Mouse (Mus musculus) heart, adult 2 months (tissue): Measurements from ENCODE around the gene Bahcc1. TPM values are rescaled to one million over a fixed set of nuclear protein-coding genes. Genes with fewer than 3 reads are reported as not detected.

Source experiments
- DNase-seq, 2 experiments: peaks; one replicate each; pipeline ENCODE4 v3.0.0; 2021
- H3K27ac ChIP-seq: fragments of 200-600 bp; 2 replicates; pipeline ENCODE4 v1.8.1; 2022
- H3K27me3 ChIP-seq: fragments of 200-500 bp; 2 replicates; pipeline ENCODE4 v1.6.1; 2012; ENCODE audit warnings: mild to moderate bottlenecking, low read length, inconsistent platforms, mixed read lengths; ENCODE audit not compliant: control insufficient read depth, insufficient read depth
- H3K36me3 ChIP-seq: fragments of 200-500 bp; 2 replicates; pipeline ENCODE4 v1.6.1; 2012; ENCODE audit warnings: low read length, inconsistent platforms; ENCODE audit not compliant: control insufficient read depth, insufficient read depth
- H3K4me1 ChIP-seq: fragments of 200-500 bp; 2 replicates; pipeline ENCODE4 v1.6.1; 2011; ENCODE audit warnings: low read length; ENCODE audit not compliant: control insufficient read depth, insufficient read depth
- H3K4me3 ChIP-seq: fragments of 200-600 bp; 2 replicates; pipeline ENCODE4 v1.8.1; 2022
- H3K79me2 ChIP-seq: fragments of 200-500 bp; replicated peaks from 2 replicates; pipeline ENCODE4 v1.6.1; 2012; ENCODE audit warnings: mild to moderate bottlenecking, inconsistent platforms, low read length, moderate library complexity, mixed read lengths; ENCODE audit not compliant: control insufficient read depth, insufficient read depth
- H3K9ac ChIP-seq: fragments of 200-500 bp; 2 replicates; pipeline ENCODE4 v1.6.1; 2012; ENCODE audit warnings: low read depth, mild to moderate bottlenecking, control low read depth, inconsistent platforms, low read length, mixed read lengths
- CTCF ChIP-seq: fragments of 200-600 bp; IDR thresholded peaks from 2 replicates; pipeline ENCODE4 v1.8.1; 2022; ENCODE audit warnings: antibody characterized with exemption, mild to moderate bottlenecking, moderate library complexity
- EP300 ChIP-seq: fragments of 200-500 bp; IDR thresholded peaks from 2 replicates; pipeline ENCODE4 v1.6.1; 2011; ENCODE audit warnings: low read depth, low read length, control low read depth; ENCODE audit not compliant: insufficient read depth
- POLR2A ChIP-seq: fragments of 200-500 bp; IDR thresholded peaks from 2 replicates; pipeline ENCODE4 v1.6.1; 2011; ENCODE audit warnings: mild to moderate bottlenecking, low read depth, low read length, control low read depth; ENCODE audit not compliant: insufficient read depth
- WGBS: fragments of 180-500 bp; shearing (Covaris S2); methylation state at CpG from one replicate; pipeline ENCODE4 v1.1.7; 2018; 5-methylcytosine and 5-hydroxymethylcytosine counted together
- intact Hi-C: fragments of 180-260 bp; cut with DNase I; formaldehyde crosslinking; loops from one replicate; pipeline ENCODE4 v1.15.1; 2025
- polyA plus RNA-seq: library from polyadenylated mRNA; depleted of rRNA; stranded (reverse); fragments of >200 nt; gene quantifications from 2 replicates; pipeline ENCODE4 v1.2.3, GENCODE M21; 2012
- total RNA-seq, 2 experiments: library from RNA; stranded (reverse); gene quantifications; 2 replicates each; pipeline ENCODE4 v1.2.3; 2021

Bahcc1 gene
- total and polyA plus RNA-seq, 3 experiments, result 5.4 to 9.7 (median 6.4) TPM

DNA sequence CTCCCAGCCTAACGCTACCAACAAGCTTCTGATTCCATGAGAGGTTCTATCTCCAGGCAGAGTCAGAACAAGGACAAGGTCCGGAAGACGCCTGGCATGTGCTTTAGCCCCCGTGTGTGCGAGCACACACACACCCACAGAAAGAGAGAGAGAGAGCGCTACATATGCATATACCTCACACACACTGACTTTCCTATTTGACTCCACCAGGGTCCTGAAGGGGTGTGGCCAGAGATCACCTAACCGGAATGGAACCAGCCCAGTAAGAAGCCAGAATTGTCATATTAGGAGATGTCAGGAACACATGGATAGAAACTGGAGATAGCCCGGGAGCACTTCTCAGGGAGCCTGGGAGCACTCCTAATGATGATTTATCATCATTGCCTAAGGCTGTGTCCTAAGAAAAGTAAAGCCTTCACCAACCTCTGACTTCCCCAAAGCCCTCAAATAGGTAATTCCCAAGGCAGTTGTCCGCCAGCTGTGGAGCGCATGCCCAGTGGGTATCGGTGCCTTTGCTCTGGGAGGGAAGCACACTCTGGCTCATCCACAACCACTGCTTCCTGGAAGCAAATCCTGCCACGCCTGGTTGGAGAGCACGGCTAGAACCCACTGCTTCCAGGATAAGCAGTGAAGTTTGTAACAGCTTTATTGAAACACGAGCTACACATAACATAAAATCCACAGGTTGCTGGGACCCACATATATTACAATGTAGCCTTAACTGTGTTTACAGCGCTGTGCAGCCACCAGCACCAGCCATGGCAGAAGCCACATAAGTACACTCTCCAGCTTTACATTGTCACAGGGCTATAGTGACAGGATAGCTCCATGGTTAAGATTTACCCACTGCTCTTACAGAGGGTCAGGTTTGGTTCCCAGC is 75.9 kb downstream of the Bahcc1 start:
- H3K9ac ChIP-seq, result no peak overlapping the region
- H3K4me1 ChIP-seq, result peaks cover 13% of the 10 kb centered on the region
- DNase-seq, result peak in 1 of 2 experiments; percentile 14
- H3K27ac ChIP-seq, result no peak overlapping the region
- H3K79me2 ChIP-seq, result no peaks in the 10 kb centered on the region
- no peaks in the 10 kb centered on the region for H3K36me3 ChIP-seq
- no peak overlapping the region for H3K4me3 ChIP-seq
- intact Hi-C loops, result loop anchor here (5.0 kb wide), 1 partner anchor 141 kb away; no protein-coding TSS in a partner anchor
- TF ChIP-seq POLR2A, result no peak
- TF ChIP-seq EP300, result no peak
- TF ChIP-seq CTCF, result no peak
- 54% methylated on average over 15 of the region's 15 CpGs for WGBS
- no peaks in the 10 kb centered on the region for H3K27me3 ChIP-seq

DNA sequence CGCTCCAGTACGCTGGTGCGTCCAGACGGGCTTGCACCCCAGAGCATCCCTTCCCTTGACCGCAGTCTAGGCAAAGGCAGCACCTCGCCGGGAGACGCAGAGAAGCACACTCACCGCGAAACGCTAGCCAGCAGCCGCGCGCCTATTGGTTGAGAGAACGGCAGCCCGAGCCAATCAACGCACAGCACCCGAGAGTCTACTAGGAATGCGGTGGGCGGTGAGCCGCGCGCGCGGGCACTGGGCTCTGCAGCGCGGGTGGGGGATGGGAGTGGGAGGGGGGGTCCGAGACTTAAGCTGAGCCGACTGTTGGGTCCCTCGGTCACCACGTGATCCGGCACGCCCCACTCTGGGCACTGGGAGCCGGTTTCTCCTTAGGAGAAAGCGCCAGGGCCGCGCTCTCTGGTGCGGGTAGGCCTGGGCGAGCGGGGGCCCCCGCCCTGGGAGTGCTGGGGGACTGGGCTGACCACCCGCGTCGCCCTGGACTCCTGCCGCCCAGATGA is 78.1 kb downstream of the Bahcc1 start:
- peaks cover 7% of the 10 kb centered on the region for H3K4me1 ChIP-seq
- 4% methylated on average over 45 of the region's 45 CpGs for WGBS
- H3K36me3 ChIP-seq, result no peaks in the 10 kb centered on the region
- no peaks in the 10 kb centered on the region for H3K79me2 ChIP-seq
- H3K27ac ChIP-seq, result peak overlapping the region; percentile 38; the same call in 1 of the 2 replicates
- no peaks in the 10 kb centered on the region for H3K27me3 ChIP-seq
- TF ChIP-seq CTCF (no peak), POLR2A (no peak), EP300 (0 out of 2 replicates have a peak, but pooled peaks have one; percentile 12)
- peak; percentile 88 to 92 for DNase-seq
- peak overlapping the region; percentile 66 for H3K9ac ChIP-seq
- H3K4me3 ChIP-seq, result peak overlapping the region; percentile 61
- intact Hi-C loops, result no loop called here

DNA sequence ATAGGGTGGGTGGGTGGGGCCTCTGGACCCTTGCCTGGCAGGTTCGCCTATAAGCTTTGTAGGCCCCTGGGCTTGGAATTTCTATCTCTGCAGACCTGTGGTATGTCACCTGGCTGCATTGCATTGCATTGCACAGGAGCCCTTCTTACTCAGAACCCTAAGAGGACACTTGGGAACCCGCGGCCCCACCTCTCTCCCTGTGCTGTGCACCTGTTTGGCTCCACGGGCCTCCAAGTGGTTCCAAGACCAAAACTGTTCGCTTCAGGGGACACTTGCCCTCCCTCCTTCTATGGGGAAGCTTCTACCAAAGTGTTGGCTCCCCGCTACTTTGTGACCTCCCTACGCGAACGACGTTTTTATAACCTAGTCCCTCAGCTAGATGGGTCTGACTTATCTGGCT is 78.8 kb downstream of the Bahcc1 start:
- Histone ChIP-seq H3K27me3 (no peaks in the 10 kb centered on the region), H3K9ac (no peak overlapping the region), H3K79me2 (no peaks in the 10 kb centered on the region), H3K4me3 (no peak overlapping the region), H3K27ac (no peak overlapping the region), H3K4me1 (peaks cover 6% of the 10 kb centered on the region), H3K36me3 (no peaks in the 10 kb centered on the region)
- no peak for TF ChIP-seq CTCF
- TF ChIP-seq POLR2A, result no peak
- TF ChIP-seq EP300, result no peak
- intact Hi-C loops, result no loop called here
- 75% methylated on average over 10 of the region's 10 CpGs for WGBS
- peak in 1 of 2 experiments; percentile 21 for DNase-seq

DNA sequence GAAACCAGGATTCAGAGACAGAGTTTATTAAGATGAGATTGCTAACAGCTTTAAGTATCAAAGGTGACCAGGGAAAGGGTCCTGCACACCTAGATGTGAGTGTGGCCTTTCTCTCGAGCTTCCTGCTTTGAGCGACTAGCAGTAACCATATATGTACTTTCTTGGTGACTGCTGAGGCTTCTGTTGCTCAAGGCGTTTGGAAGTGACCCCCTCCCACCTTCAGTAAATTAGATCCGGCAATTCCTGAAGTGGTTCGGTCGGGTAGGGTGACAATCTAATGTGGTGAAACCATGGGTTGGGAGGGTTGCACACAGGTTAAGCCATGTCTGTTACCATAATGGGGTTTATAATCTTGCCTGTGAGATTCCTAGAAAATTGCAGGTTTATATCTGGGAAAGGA is 79.3 kb downstream of the Bahcc1 start:
- Histone ChIP-seq H3K9ac (no peak overlapping the region), H3K27me3 (no peaks in the 10 kb centered on the region), H3K4me1 (peaks cover 7% of the 10 kb centered on the region), H3K36me3 (no peaks in the 10 kb centered on the region), H3K4me3 (no peak overlapping the region), H3K27ac (no peak overlapping the region), H3K79me2 (no peaks in the 10 kb centered on the region)
- intact Hi-C loops, result no loop called here
- 96% methylated on average over 6 of the region's 6 CpGs for WGBS
- no peak for TF ChIP-seq EP300
- TF ChIP-seq POLR2A, result no peak
- no peak for TF ChIP-seq CTCF
- no peak for DNase-seq

DNA sequence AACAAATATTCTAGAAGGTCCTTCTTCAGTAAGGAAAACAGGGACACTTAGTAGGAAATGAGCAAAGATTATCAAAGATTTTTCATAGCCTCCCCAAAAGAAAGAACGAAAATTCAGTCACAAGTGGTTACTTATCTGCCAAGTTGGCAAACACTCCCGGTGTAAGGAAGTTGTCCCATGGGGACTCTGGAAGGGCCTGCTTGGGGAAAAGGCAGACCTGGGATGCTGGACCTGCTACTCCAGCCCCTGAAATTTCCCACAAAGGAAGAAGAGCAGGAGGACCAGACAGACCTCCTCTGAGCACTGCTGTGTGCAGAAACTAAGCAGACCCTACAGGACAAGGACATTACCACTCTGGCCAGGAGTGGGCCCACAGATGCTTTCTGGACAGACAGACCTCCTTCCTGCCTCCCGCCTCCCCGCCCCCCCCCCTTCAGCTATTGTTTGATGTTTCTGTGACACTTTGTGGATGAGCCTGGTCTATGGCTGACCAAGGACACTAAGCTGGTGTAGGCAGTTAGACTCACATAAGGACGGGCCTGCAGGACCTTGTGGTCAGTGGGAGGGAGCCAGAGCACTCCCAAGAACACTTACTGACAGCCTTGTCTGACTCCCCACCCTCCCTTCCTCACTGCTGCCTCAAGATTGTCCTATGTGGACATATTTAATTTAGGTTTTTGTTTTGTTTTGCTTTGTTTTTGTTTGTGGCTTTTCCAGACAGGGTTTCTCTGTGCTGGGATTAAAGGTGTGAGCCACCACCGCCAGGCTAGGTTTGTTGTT is 81.3 kb downstream of the Bahcc1 start:
- TF ChIP-seq POLR2A (no peak), CTCF (no peak), EP300 (no peak)
- H3K27me3 ChIP-seq, result no peaks in the 10 kb centered on the region
- no peak overlapping the region for H3K9ac ChIP-seq
- no peak for DNase-seq
- intact Hi-C loops, result no loop called here
- no peaks in the 10 kb centered on the region for H3K36me3 ChIP-seq
- H3K27ac ChIP-seq, result no peak overlapping the region
- whole genome bisulfite sequencing, result 58% methylated on average over 6 of the region's 6 CpGs
- H3K4me3 ChIP-seq, result no peak overlapping the region
- H3K4me1 ChIP-seq, result peaks cover 3% of the 10 kb centered on the region
- no peaks in the 10 kb centered on the region for H3K79me2 ChIP-seq
